Mouse (Mus musculus) neural tube, embryonic 11.5 days (tissue): ENCODE results near the gene Ctnnd2. TPM values are rescaled to one million over a fixed set of nuclear protein-coding genes. Genes with fewer than 3 reads are reported as not detected.

Experiments used
- ATAC-seq: fragments of 200-750 bp; cut with Nextera tagmentation; 2 replicates; pipeline ENCODE4 v1.8.0; 2017; ENCODE audit warnings: moderate number of reproducible peaks, mild to moderate bottlenecking, moderate TSS enrichment, moderate library complexity; ENCODE audit not compliant: insufficient read depth, low FRiP score, low TSS enrichment
- DNase-seq: peaks from one replicate; pipeline ENCODE4 v3.0.0-alpha.2; 2015; ENCODE audit warnings: low spot score
- H3K27ac ChIP-seq: fragments of 300-500 bp; sonication (generic); 2 replicates; pipeline ENCODE4 v1.5.1; 2014; ENCODE audit warnings: low read depth, mild to moderate bottlenecking, low read length
- H3K27me3 ChIP-seq: fragments of 300-500 bp; sonication (generic); 2 replicates; pipeline ENCODE4 v1.6.1; 2014; ENCODE audit warnings: mild to moderate bottlenecking, low read length, mixed read lengths; ENCODE audit not compliant: control insufficient read depth, insufficient read depth
- H3K36me3 ChIP-seq: fragments of 300-500 bp; sonication (generic); 2 replicates; pipeline ENCODE4 v1.6.1; 2014; ENCODE audit warnings: mild to moderate bottlenecking, low read length, moderate library complexity, mixed read lengths; ENCODE audit not compliant: control insufficient read depth, insufficient read depth
- H3K4me1 ChIP-seq: fragments of 300-500 bp; sonication (generic); 2 replicates; pipeline ENCODE4 v1.6.1; 2014; ENCODE audit warnings: low read length, mixed read lengths; ENCODE audit not compliant: control insufficient read depth, insufficient read depth
- H3K4me2 ChIP-seq: fragments of 300-500 bp; sonication (generic); 2 replicates; pipeline ENCODE4 v1.6.1; 2014; ENCODE audit warnings: low read depth, mild to moderate bottlenecking, moderate library complexity
- H3K4me3 ChIP-seq: fragments of 300-500 bp; sonication (generic); 2 replicates; pipeline ENCODE4 v1.5.1; 2014; ENCODE audit warnings: low read depth, low read length
- H3K9ac ChIP-seq: fragments of 300-500 bp; sonication (generic); 2 replicates; pipeline ENCODE4 v1.6.1; 2014; ENCODE audit warnings: mild to moderate bottlenecking, low read length
- H3K9me3 ChIP-seq: fragments of 300-500 bp; sonication (generic); 2 replicates; pipeline ENCODE4 v1.6.1; 2016; ENCODE audit warnings: low read length; ENCODE audit not compliant: control insufficient read depth
- WGBS: fragments of 180-500 bp; shearing (Covaris S2); extraction: QIAGEN DNeasy Blood & Tissue Kit; methylation state at CpG from one replicate; pipeline ENCODE4 v1.1.7; 2014; 5-methylcytosine and 5-hydroxymethylcytosine counted together
- polyA plus RNA-seq: library from polyadenylated mRNA; unstranded; fragments of >200 nt; fragmentation: Nextera tagmentation; extraction: Ambion mirVana; gene quantifications from 2 replicates; pipeline ENCODE4 v1.2.1, GENCODE M21; 2014

Gene Ctnnd2
- polyA plus RNA-seq, 1 experiment from 2014 or later, result 24.0 TPM

DNA sequence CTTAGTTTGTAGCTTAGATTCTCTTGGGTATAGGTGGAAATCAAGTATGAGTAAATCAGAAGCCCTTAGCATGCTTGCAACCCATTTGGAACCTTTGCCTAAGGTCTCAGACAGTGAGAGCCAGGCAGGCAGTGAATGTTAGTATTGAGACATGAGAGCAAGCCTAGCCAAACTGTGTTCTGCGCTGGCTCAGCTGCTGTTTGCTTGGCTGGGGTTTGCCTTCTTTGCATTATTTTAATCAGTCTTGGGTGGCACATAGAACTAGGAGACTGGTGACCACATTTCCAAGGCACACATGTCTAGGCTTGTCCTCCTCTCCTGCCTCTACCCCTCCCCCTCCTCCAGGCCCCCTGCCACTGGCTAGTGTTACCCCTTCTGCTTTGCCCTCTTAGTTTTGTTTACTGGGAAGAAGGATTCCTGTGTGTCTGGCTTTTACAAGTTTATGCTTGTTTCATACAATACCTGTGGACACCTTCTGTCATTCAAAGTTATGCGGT is 381.6 kb downstream of the Ctnnd2 start:
- no peaks in the 10 kb centered on the region for H3K36me3 ChIP-seq
- DNase-seq, result no peak
- ATAC-seq, result no peak

GRCm38 (mm10) chr15:30555787-30556186 is 383.4 kb downstream of the Ctnnd2 start:
- Histone ChIP-seq H3K27me3 (no peaks in the 10 kb centered on the region), H3K27ac (no peak overlapping the region), H3K4me1 (no peaks in the 10 kb centered on the region), H3K9me3 (no peaks in the 10 kb centered on the region), H3K4me3 (no peak overlapping the region), H3K9ac (no peak overlapping the region), H3K4me2 (no peak overlapping the region), H3K36me3 (no peaks in the 10 kb centered on the region)
- WGBS, result 95% methylated on average over 2 of the region's 2 CpGs
- no peak for DNase-seq
- no peak for ATAC-seq

More for the DNA sequence above, 381.6 kb downstream of the Ctnnd2 start:
- Histone ChIP-seq H3K4me2 (no peak overlapping the region), H3K27me3 (no peaks in the 10 kb centered on the region), H3K9me3 (no peaks in the 10 kb centered on the region), H3K4me1 (no peaks in the 10 kb centered on the region), H3K4me3 (no peak overlapping the region), H3K9ac (no peak overlapping the region), H3K27ac (no peak overlapping the region)
- 87% methylated on average over 2 of the region's 2 CpGs for WGBS

- no peaks in the 10 kb centered on the region for H3K4me1 ChIP-seq
- no peaks in the 10 kb centered on the region for H3K27me3 ChIP-seq
- no peaks in the 10 kb centered on the region for H3K36me3 ChIP-seq
- H3K9me3 ChIP-seq, result no peaks in the 10 kb centered on the region
- H3K27ac ChIP-seq, result no peak overlapping the region
- DNase-seq, result no peak
- 79% methylated on average over 5 of the region's 5 CpGs for WGBS
- no peak overlapping the region for H3K4me2 ChIP-seq
- H3K9ac ChIP-seq, result no peak overlapping the region
- ATAC-seq, result no peak
- H3K4me3 ChIP-seq, result no peak overlapping the region
These were observed 390.0 kb downstream of the Ctnnd2 start for GRCm38 (mm10) chr15:30562375-30562774.

DNA sequence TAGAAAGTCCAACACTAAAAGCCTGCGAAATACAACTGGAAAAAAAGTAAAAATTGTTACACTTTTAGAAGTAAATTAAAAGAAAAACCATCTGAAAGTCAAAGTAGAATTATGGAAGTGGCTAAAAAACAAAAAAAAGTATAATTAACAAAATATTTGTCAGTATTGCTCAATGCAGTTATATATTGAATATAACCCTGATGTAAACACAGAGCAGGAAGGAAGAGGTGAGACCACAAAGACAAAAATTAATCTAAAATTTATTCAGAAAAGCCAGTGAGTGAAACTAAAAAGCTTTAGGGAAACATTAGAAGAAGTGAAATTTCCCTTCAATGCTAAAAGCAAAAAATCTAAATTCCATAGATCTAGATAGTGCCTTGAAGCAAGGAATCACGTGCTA is 392.2 kb downstream of the Ctnnd2 start:
- Histone ChIP-seq H3K4me2 (no peak overlapping the region), H3K9ac (no peak overlapping the region), H3K9me3 (no peaks in the 10 kb centered on the region), H3K4me1 (no peaks in the 10 kb centered on the region), H3K27me3 (no peaks in the 10 kb centered on the region), H3K36me3 (no peaks in the 10 kb centered on the region), H3K27ac (no peak overlapping the region), H3K4me3 (no peak overlapping the region)
- no peak for DNase-seq
- 90% methylated on average over 2 of the region's 2 CpGs for WGBS
- no peak for ATAC-seq

DNA sequence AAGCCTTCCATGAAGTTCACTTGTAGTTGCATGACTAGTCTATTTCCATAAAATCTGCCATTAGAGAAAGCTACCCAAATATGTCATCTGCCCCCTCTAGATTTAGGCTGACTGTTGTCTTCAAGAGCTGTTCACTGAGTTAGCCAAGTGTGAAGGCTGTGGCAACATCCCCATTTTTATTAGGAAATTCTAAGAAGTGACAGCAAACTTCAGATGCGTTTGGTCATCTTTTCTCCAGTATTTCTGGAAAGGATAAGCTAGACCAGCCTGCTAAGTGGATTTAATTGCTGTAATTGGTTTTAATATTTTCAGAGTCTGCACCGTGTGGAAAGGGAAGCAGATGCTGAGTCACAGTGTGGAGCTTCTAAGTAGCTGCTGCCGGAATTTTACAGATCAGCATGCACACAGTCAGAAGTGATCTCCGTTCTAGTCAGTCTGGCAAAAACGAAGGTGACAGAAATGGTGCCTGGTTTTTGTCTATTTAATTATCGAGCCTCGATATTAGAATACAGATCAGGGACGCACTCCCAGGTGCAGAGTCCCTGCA is 397.9 kb downstream of the Ctnnd2 start:
- no peak for DNase-seq
- WGBS, result 89% methylated on average over 8 of the region's 8 CpGs
- no peaks in the 10 kb centered on the region for H3K27me3 ChIP-seq

GRCm38 (mm10) chr15:30587446-30587845 is 415.1 kb downstream of the Ctnnd2 start:
- Histone ChIP-seq H3K4me1 (no peaks in the 10 kb centered on the region), H3K36me3 (no peaks in the 10 kb centered on the region), H3K4me2 (no peak overlapping the region), H3K27ac (no peak overlapping the region), H3K4me3 (no peak overlapping the region), H3K9ac (no peak overlapping the region), H3K9me3 (no peaks in the 10 kb centered on the region), H3K27me3 (no peaks in the 10 kb centered on the region)
- no peak for ATAC-seq
- 87% methylated on average over 5 of the region's 5 CpGs for WGBS
- no peak for DNase-seq

More for the DNA sequence above, 397.9 kb downstream of the Ctnnd2 start:
- H3K4me2 ChIP-seq, result no peak overlapping the region
- no peak for ATAC-seq
- H3K9ac ChIP-seq, result no peak overlapping the region
- H3K27ac ChIP-seq, result no peak overlapping the region
- no peaks in the 10 kb centered on the region for H3K36me3 ChIP-seq
- H3K9me3 ChIP-seq, result no peaks in the 10 kb centered on the region
- no peaks in the 10 kb centered on the region for H3K4me1 ChIP-seq
- H3K4me3 ChIP-seq, result no peak overlapping the region

- H3K27ac ChIP-seq, result no peak overlapping the region
- DNase-seq (no peak), ATAC-seq (no peak)
- no peak overlapping the region for H3K4me2 ChIP-seq
- 92% methylated on average over 6 of the region's 6 CpGs for WGBS
- no peaks in the 10 kb centered on the region for H3K4me1 ChIP-seq
- H3K9ac ChIP-seq, result no peak overlapping the region
- no peaks in the 10 kb centered on the region for H3K27me3 ChIP-seq
- no peaks in the 10 kb centered on the region for H3K36me3 ChIP-seq
- H3K9me3 ChIP-seq, result no peaks in the 10 kb centered on the region
- no peak overlapping the region for H3K4me3 ChIP-seq
These were observed 418.5 kb downstream of the Ctnnd2 start for GRCm38 (mm10) chr15:30590865-30591264.

DNA sequence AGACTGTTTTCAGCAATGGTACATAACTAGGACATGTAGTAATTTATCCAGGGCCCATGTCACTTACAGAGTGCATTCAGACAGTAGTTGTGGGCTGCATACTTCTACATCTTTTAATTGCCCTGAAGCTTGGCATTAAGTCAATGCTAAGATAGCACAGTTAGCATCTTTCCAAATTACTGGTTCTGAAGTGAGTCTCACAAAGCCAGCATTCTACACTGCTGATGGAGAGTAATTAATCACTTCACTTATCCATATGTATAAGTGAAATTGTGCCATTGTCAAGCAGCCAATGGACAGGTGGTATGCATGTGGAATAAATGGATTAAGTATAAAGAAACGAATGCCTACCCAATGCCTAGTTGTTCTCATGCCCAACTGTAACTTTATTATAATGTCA is 423.1 kb downstream of the Ctnnd2 start:
- Histone ChIP-seq H3K4me2 (no peak overlapping the region), H3K4me1 (no peaks in the 10 kb centered on the region), H3K27ac (no peak overlapping the region), H3K4me3 (no peak overlapping the region), H3K9me3 (no peaks in the 10 kb centered on the region), H3K27me3 (no peaks in the 10 kb centered on the region), H3K36me3 (no peaks in the 10 kb centered on the region), H3K9ac (no peak overlapping the region)
- ATAC-seq (no peak), DNase-seq (no peak)
- 74% methylated on average over 1 of the region's 1 CpGs for WGBS

DNA sequence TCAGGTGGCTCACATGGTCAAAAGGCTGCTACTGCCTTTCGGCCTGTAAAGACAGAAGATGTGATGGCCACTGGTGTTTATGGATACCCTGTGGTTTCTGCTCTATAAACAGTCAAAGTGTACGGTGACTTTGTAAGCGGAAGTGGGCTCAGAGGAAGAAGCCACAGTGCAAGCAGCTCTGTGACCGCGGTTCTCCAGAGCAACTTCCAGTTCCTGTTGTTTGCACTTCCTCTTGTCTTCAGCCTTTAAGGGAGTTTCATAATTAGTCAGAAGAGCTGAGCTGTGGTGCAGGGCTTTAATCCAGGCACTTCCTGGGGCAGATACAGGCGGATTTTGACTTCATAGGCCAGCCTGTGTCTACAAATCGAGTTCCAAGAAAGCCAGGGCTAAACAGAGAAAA is 438.2 kb downstream of the Ctnnd2 start:
- no peak for DNase-seq

More for the DNA sequence above, 438.2 kb downstream of the Ctnnd2 start:
- no peaks in the 10 kb centered on the region for H3K27me3 ChIP-seq
- WGBS, result 85% methylated on average over 7 of the region's 7 CpGs
- H3K4me2 ChIP-seq, result no peak overlapping the region
- H3K4me1 ChIP-seq, result no peaks in the 10 kb centered on the region
- no peak overlapping the region for H3K4me3 ChIP-seq
- no peaks in the 10 kb centered on the region for H3K36me3 ChIP-seq
- no peaks in the 10 kb centered on the region for H3K9me3 ChIP-seq
- H3K9ac ChIP-seq, result no peak overlapping the region
- no peak for ATAC-seq
- no peak overlapping the region for H3K27ac ChIP-seq
